Mouse (Mus musculus) kidney, embryonic 15.5 days (tissue): ENCODE results near the gene Plpp3. TPM values are rescaled to one million over a fixed set of nuclear protein-coding genes. Genes with fewer than 3 reads are reported as not detected.

Source experiments
- ATAC-seq: fragments of 200-750 bp; cut with Nextera tagmentation; replicated peaks from 2 replicates; pipeline ENCODE4 v1.8.0; 2017; ENCODE audit warnings: moderate TSS enrichment; ENCODE audit not compliant: low FRiP score
- H3K27ac ChIP-seq: fragments of 300-500 bp; sonication (generic); 2 replicates; pipeline ENCODE4 v1.5.1; 2015; ENCODE audit warnings: mild to moderate bottlenecking, inconsistent platforms
- H3K27me3 ChIP-seq: fragments of 300-500 bp; sonication (generic); 2 replicates; pipeline ENCODE4 v1.6.1; 2015; ENCODE audit warnings: inconsistent platforms
- H3K36me3 ChIP-seq: fragments of 300-500 bp; sonication (generic); 2 replicates; pipeline ENCODE4 v1.6.1; 2015; ENCODE audit warnings: inconsistent platforms
- H3K4me1 ChIP-seq: fragments of 300-500 bp; sonication (generic); 2 replicates; pipeline ENCODE4 v1.6.1; 2015; ENCODE audit warnings: inconsistent platforms
- H3K4me2 ChIP-seq: fragments of 300-500 bp; sonication (generic); 2 replicates; pipeline ENCODE4 v1.6.1; 2015; ENCODE audit warnings: moderate library complexity, mild to moderate bottlenecking, inconsistent platforms
- H3K4me3 ChIP-seq: fragments of 300-500 bp; sonication (generic); replicated peaks from 2 replicates; pipeline ENCODE4 v1.5.1; 2015; ENCODE audit warnings: mild to moderate bottlenecking, inconsistent platforms
- H3K9ac ChIP-seq: fragments of 300-500 bp; sonication (generic); 2 replicates; pipeline ENCODE4 v1.6.1; 2015; ENCODE audit warnings: mild to moderate bottlenecking, inconsistent platforms
- H3K9me3 ChIP-seq: fragments of 300-500 bp; sonication (generic); replicated peaks from 2 replicates; pipeline ENCODE4 v1.6.1; 2016; ENCODE audit warnings: inconsistent platforms
- WGBS: fragments of 180-500 bp; shearing (Covaris S2); methylation state at CpG from one replicate; pipeline ENCODE4 v1.1.7; 2015; ENCODE audit warnings: mixed read lengths; 5-methylcytosine and 5-hydroxymethylcytosine counted together
- polyA plus RNA-seq: library from polyadenylated mRNA; unstranded; fragments of >200 nt; fragmentation: Nextera tagmentation; extraction: Ambion mirVana; gene quantifications from 2 replicates; pipeline ENCODE4 v1.2.1, GENCODE M21; 2015

Plpp3 gene
- polyA plus RNA-seq, 1 experiment from 2014 or later: 65.5 TPM

GRCm38 (mm10) chr4:105208977-105209376, 51.8 kb downstream of the Plpp3 start:
- Histone ChIP-seq H3K27me3 (no peaks in the 10 kb centered on the region), H3K27ac (no peak overlapping the region), H3K9ac (no peak overlapping the region), H3K36me3 (peaks cover 45% of the 10 kb centered on the region), H3K4me1 (peaks cover 48% of the 10 kb centered on the region), H3K4me2 (no peak overlapping the region), H3K4me3 (no peak overlapping the region), H3K9me3 (no peaks in the 10 kb centered on the region)
- no peak for ATAC-seq
- WGBS: 88% methylated on average over 5 of the region's 5 CpGs

- Histone ChIP-seq H3K9me3 (no peaks in the 10 kb centered on the region), H3K27ac (no peak overlapping the region), H3K36me3 (peaks cover 54% of the 10 kb centered on the region), H3K4me1 (peaks cover 34% of the 10 kb centered on the region), H3K4me2 (no peak overlapping the region), H3K9ac (no peak overlapping the region), H3K4me3 (no peak overlapping the region), H3K27me3 (no peaks in the 10 kb centered on the region)
- ATAC-seq: no peak
Measured at GRCm38 (mm10) chr4:105213314-105213713, 56.2 kb downstream of the Plpp3 start.

- 69% methylated on average over 1 of the region's 1 CpGs for WGBS
- ATAC-seq: no peak
- peaks cover 53% of the 10 kb centered on the region for H3K36me3 ChIP-seq
Measured at GRCm38 (mm10) chr4:105214438-105214837, 57.3 kb downstream of the Plpp3 start.

GRCm38 (mm10) chr4:105215726-105216410, 58.7 kb downstream of the Plpp3 start:
- no peak overlapping the region for H3K9ac ChIP-seq
- no peak overlapping the region for H3K4me3 ChIP-seq
- H3K4me2 ChIP-seq: no peak overlapping the region
- WGBS: 54% methylated on average over 12 of the region's 12 CpGs
- no peak for ATAC-seq
- peaks cover 27% of the 10 kb centered on the region for H3K4me1 ChIP-seq
- H3K27me3 ChIP-seq: no peaks in the 10 kb centered on the region
- no peaks in the 10 kb centered on the region for H3K9me3 ChIP-seq
- H3K36me3 ChIP-seq: peaks cover 56% of the 10 kb centered on the region
- H3K27ac ChIP-seq: peak overlapping the region; percentile 37; the same call in 1 of the 2 replicates

More at GRCm38 (mm10) chr4:105214438-105214837, 57.3 kb downstream of the Plpp3 start:
- Histone ChIP-seq H3K4me3 (no peak overlapping the region), H3K4me1 (peaks cover 33% of the 10 kb centered on the region), H3K27ac (peak overlapping the region; percentile 63), H3K9me3 (no peaks in the 10 kb centered on the region), H3K4me2 (no peak overlapping the region), H3K9ac (no peak overlapping the region), H3K27me3 (no peaks in the 10 kb centered on the region)

GRCm38 (mm10) chr4:105218202-105218601, 61.1 kb downstream of the Plpp3 start:
- Histone ChIP-seq H3K9ac (no peak overlapping the region), H3K36me3 (peaks cover 60% of the 10 kb centered on the region), H3K4me2 (no peak overlapping the region), H3K4me3 (no peak overlapping the region), H3K27ac (no peak overlapping the region; the same call in 1 of the 2 replicates), H3K4me1 (peaks cover 21% of the 10 kb centered on the region), H3K9me3 (no peaks in the 10 kb centered on the region), H3K27me3 (no peaks in the 10 kb centered on the region)
- ATAC-seq: no peak
- 83% methylated on average over 10 of the region's 10 CpGs for WGBS

- WGBS: 91% methylated on average over 13 of the region's 13 CpGs
- no peak overlapping the region for H3K9ac ChIP-seq
- no peak for ATAC-seq
Measured at GRCm38 (mm10) chr4:105219316-105219715, 62.2 kb downstream of the Plpp3 start.

GRCm38 (mm10) chr4:105220849-105221248, 63.7 kb downstream of the Plpp3 start:
- Histone ChIP-seq H3K36me3 (peaks cover 73% of the 10 kb centered on the region), H3K4me1 (peaks cover 8% of the 10 kb centered on the region), H3K9me3 (no peaks in the 10 kb centered on the region), H3K9ac (no peak overlapping the region), H3K27ac (no peak overlapping the region), H3K4me3 (no peak overlapping the region), H3K4me2 (no peak overlapping the region), H3K27me3 (no peaks in the 10 kb centered on the region)
- ATAC-seq: no peak
- WGBS: 93% methylated on average over 3 of the region's 3 CpGs

More at GRCm38 (mm10) chr4:105219316-105219715, 62.2 kb downstream of the Plpp3 start:
- H3K4me3 ChIP-seq: no peak overlapping the region
- no peak overlapping the region for H3K27ac ChIP-seq
- peaks cover 69% of the 10 kb centered on the region for H3K36me3 ChIP-seq
- H3K4me2 ChIP-seq: no peak overlapping the region
- no peaks in the 10 kb centered on the region for H3K27me3 ChIP-seq
- H3K9me3 ChIP-seq: no peaks in the 10 kb centered on the region
- H3K4me1 ChIP-seq: peaks cover 24% of the 10 kb centered on the region

- no peak overlapping the region for H3K4me2 ChIP-seq
- no peak overlapping the region for H3K27ac ChIP-seq
- H3K4me1 ChIP-seq: peaks cover 5% of the 10 kb centered on the region; the same call in 1 of the 2 replicates
- H3K4me3 ChIP-seq: no peak overlapping the region
- H3K27me3 ChIP-seq: no peaks in the 10 kb centered on the region
- H3K36me3 ChIP-seq: peaks cover 78% of the 10 kb centered on the region
- ATAC-seq: no peak
- H3K9me3 ChIP-seq: no peaks in the 10 kb centered on the region
- H3K9ac ChIP-seq: no peak overlapping the region
- WGBS: 83% methylated on average over 11 of the region's 11 CpGs
Measured at GRCm38 (mm10) chr4:105221256-105221840, 64.2 kb downstream of the Plpp3 start.

GRCm38 (mm10) chr4:105223101-105223924, 66.2 kb downstream of the Plpp3 start:
- no peak overlapping the region for H3K4me3 ChIP-seq
- ATAC-seq: no peak

GRCm38 (mm10) chr4:105223925-105224300, 66.8 kb downstream of the Plpp3 start:
- Histone ChIP-seq H3K9ac (no peak overlapping the region), H3K4me3 (no peak overlapping the region), H3K27me3 (no peaks in the 10 kb centered on the region), H3K36me3 (peaks cover 92% of the 10 kb centered on the region), H3K4me1 (peaks cover 5% of the 10 kb centered on the region; the same call in 1 of the 2 replicates), H3K4me2 (no peak overlapping the region), H3K27ac (peak overlapping the region; percentile 58; the same call in 1 of the 2 replicates), H3K9me3 (no peaks in the 10 kb centered on the region)
- ATAC-seq: peak; percentile 54; the same call in 1 of the 2 replicates
- WGBS: 59% methylated on average over 4 of the region's 4 CpGs

More at GRCm38 (mm10) chr4:105223101-105223924, 66.2 kb downstream of the Plpp3 start:
- Histone ChIP-seq H3K9me3 (no peaks in the 10 kb centered on the region), H3K36me3 (peaks cover 91% of the 10 kb centered on the region), H3K4me2 (no peak overlapping the region), H3K27ac (peak overlapping the region; percentile 58), H3K9ac (no peak overlapping the region), H3K4me1 (peaks cover 5% of the 10 kb centered on the region; the same call in 1 of the 2 replicates), H3K27me3 (no peaks in the 10 kb centered on the region)
- 77% methylated on average over 5 of the region's 5 CpGs for WGBS

GRCm38 (mm10) chr4:105225512-105225911, 68.4 kb downstream of the Plpp3 start:
- H3K9me3 ChIP-seq: no peaks in the 10 kb centered on the region
- no peaks in the 10 kb centered on the region for H3K27me3 ChIP-seq
- H3K36me3 ChIP-seq: peaks cover 87% of the 10 kb centered on the region
- no peak overlapping the region for H3K4me2 ChIP-seq
- peaks cover 5% of the 10 kb centered on the region; the same call in 1 of the 2 replicates for H3K4me1 ChIP-seq
- no peak for ATAC-seq
- H3K4me3 ChIP-seq: no peak overlapping the region
- peak overlapping the region; percentile 10; the same call in 1 of the 2 replicates for H3K27ac ChIP-seq
- WGBS: 70% methylated on average over 2 of the region's 2 CpGs
- H3K9ac ChIP-seq: no peak overlapping the region

- WGBS: 81% methylated on average over 6 of the region's 6 CpGs
- no peak overlapping the region for H3K27ac ChIP-seq
- peaks cover 87% of the 10 kb centered on the region for H3K36me3 ChIP-seq
- ATAC-seq: no peak
- H3K9ac ChIP-seq: no peak overlapping the region
- peaks cover 5% of the 10 kb centered on the region; the same call in 1 of the 2 replicates for H3K4me1 ChIP-seq
- H3K9me3 ChIP-seq: no peaks in the 10 kb centered on the region
- no peaks in the 10 kb centered on the region for H3K27me3 ChIP-seq
- no peak overlapping the region for H3K4me3 ChIP-seq
- H3K4me2 ChIP-seq: no peak overlapping the region
Measured at GRCm38 (mm10) chr4:105226351-105226750, 69.2 kb downstream of the Plpp3 start.
